Mouse (Mus musculus) kidney, embryonic 15.5 days (tissue): ENCODE data around the gene Rpl39l. TPM values are rescaled to one million over a fixed set of nuclear protein-coding genes. Genes with fewer than 3 reads are reported as not detected.
A peak's percentile ranks its signal among the peaks of the same experiment; 100 is the strongest.
"Not testable (repeated sequence)": the region's sequence is repeated elsewhere in the genome, so short reads cannot be mapped to it uniquely, and the experiment has no call there.

Experiments
- ATAC-seq: fragments of 200-750 bp; cut with Nextera tagmentation; replicated peaks from 2 replicates; pipeline ENCODE4 v1.8.0; 2017; ENCODE audit warnings: moderate TSS enrichment; ENCODE audit not compliant: low FRiP score
- H3K27ac ChIP-seq: fragments of 300-500 bp; sonication (generic); 2 replicates; pipeline ENCODE4 v1.5.1; 2015; ENCODE audit warnings: mild to moderate bottlenecking, inconsistent platforms
- H3K27me3 ChIP-seq: fragments of 300-500 bp; sonication (generic); 2 replicates; pipeline ENCODE4 v1.6.1; 2015; ENCODE audit warnings: inconsistent platforms
- H3K36me3 ChIP-seq: fragments of 300-500 bp; sonication (generic); 2 replicates; pipeline ENCODE4 v1.6.1; 2015; ENCODE audit warnings: inconsistent platforms
- H3K4me1 ChIP-seq: fragments of 300-500 bp; sonication (generic); 2 replicates; pipeline ENCODE4 v1.6.1; 2015; ENCODE audit warnings: inconsistent platforms
- H3K4me2 ChIP-seq: fragments of 300-500 bp; sonication (generic); 2 replicates; pipeline ENCODE4 v1.6.1; 2015; ENCODE audit warnings: moderate library complexity, mild to moderate bottlenecking, inconsistent platforms
- H3K4me3 ChIP-seq: fragments of 300-500 bp; sonication (generic); replicated peaks from 2 replicates; pipeline ENCODE4 v1.5.1; 2015; ENCODE audit warnings: mild to moderate bottlenecking, inconsistent platforms
- H3K9ac ChIP-seq: fragments of 300-500 bp; sonication (generic); 2 replicates; pipeline ENCODE4 v1.6.1; 2015; ENCODE audit warnings: mild to moderate bottlenecking, inconsistent platforms
- H3K9me3 ChIP-seq: fragments of 300-500 bp; sonication (generic); replicated peaks from 2 replicates; pipeline ENCODE4 v1.6.1; 2016; ENCODE audit warnings: inconsistent platforms
- WGBS: fragments of 180-500 bp; shearing (Covaris S2); methylation state at CpG from one replicate; pipeline ENCODE4 v1.1.7; 2015; ENCODE audit warnings: mixed read lengths; 5-methylcytosine and 5-hydroxymethylcytosine counted together
- polyA plus RNA-seq: library from polyadenylated mRNA; unstranded; fragments of >200 nt; fragmentation: Nextera tagmentation; extraction: Ambion mirVana; gene quantifications from 2 replicates; pipeline ENCODE4 v1.2.1, GENCODE M21; 2015

The Rpl39l gene
- 0.31 and 1.6 TPM in 2 replicates for polyA plus RNA-seq

GRCm38 (mm10) chr16:10170005-10170404, at the start of gene Rpl39l:
Gene Rpl39l, plus strand, starts transcription at chr16:10170226.
- H3K27ac ChIP-seq, result no peak within 1 kb of the TSS
- 89% methylated on average over 22 of the region's 22 CpGs for WGBS
- H3K9ac ChIP-seq, result no peak within 1 kb of the TSS

GRCm38 (mm10) chr16:10127586-10127985, 42.4 kb upstream of the Rpl39l start:
- Histone ChIP-seq H3K4me2 (no peak overlapping the region), H3K27me3 (no peaks in the 10 kb centered on the region), H3K27ac (no peak overlapping the region), H3K9me3 (no peaks in the 10 kb centered on the region; the same call in 1 of the 2 replicates), H3K9ac (no peak overlapping the region), H3K4me1 (no peaks in the 10 kb centered on the region), H3K36me3 (no peaks in the 10 kb centered on the region), H3K4me3 (no peak overlapping the region)
- ATAC-seq, result no peak
- WGBS, result 86% methylated on average over 1 of the region's 1 CpGs

More at GRCm38 (mm10) chr16:10170005-10170404, at the start of gene Rpl39l:
- Histone ChIP-seq H3K27me3 (no peaks in the 10 kb centered on the region), H3K4me2 (no peak within 1 kb of the TSS), H3K9me3 (no peaks in the 10 kb centered on the region), H3K4me1 (no peaks in the 10 kb centered on the region), H3K4me3 (no peak within 1 kb of the TSS), H3K36me3 (no peaks in the 10 kb centered on the region)
- ATAC-seq, result no peak

GRCm38 (mm10) chr16:10129052-10129911, 40.7 kb upstream of the Rpl39l start:
- no peak for ATAC-seq
- Histone ChIP-seq H3K4me1 (no peaks in the 10 kb centered on the region), H3K9me3 (no peaks in the 10 kb centered on the region), H3K9ac (no peak overlapping the region), H3K27ac (no peak overlapping the region), H3K36me3 (no peaks in the 10 kb centered on the region), H3K27me3 (no peaks in the 10 kb centered on the region), H3K4me3 (no peak overlapping the region), H3K4me2 (no peak overlapping the region)
- 75% methylated on average over 2 of the region's 2 CpGs for WGBS

GRCm38 (mm10) chr16:10143166-10143565, 26.9 kb upstream of the Rpl39l start:
- Histone ChIP-seq H3K4me1 (no peaks in the 10 kb centered on the region), H3K9ac (no peak overlapping the region), H3K27ac (no peak overlapping the region), H3K9me3 (no peaks in the 10 kb centered on the region; the same call in 1 of the 2 replicates), H3K36me3 (no peaks in the 10 kb centered on the region), H3K27me3 (no peaks in the 10 kb centered on the region), H3K4me3 (no peak overlapping the region), H3K4me2 (no peak overlapping the region)
- ATAC-seq, result no peak
- 44% methylated on average over 2 of the region's 2 CpGs for WGBS

- Histone ChIP-seq H3K4me2 (no peak overlapping the region), H3K27me3 (no peaks in the 10 kb centered on the region), H3K4me3 (no peak overlapping the region), H3K9ac (no peak overlapping the region), H3K27ac (no peak overlapping the region), H3K36me3 (no peaks in the 10 kb centered on the region), H3K4me1 (no peaks in the 10 kb centered on the region), H3K9me3 (no peaks in the 10 kb centered on the region)
- ATAC-seq, result no peak
- 96% methylated on average over 5 of the region's 5 CpGs for WGBS
Measured at GRCm38 (mm10) chr16:10147401-10147800, 22.6 kb upstream of the Rpl39l start.

GRCm38 (mm10) chr16:10169123-10169905, 712 bp upstream of the Rpl39l start:
- Histone ChIP-seq H3K9me3 (no peaks in the 10 kb centered on the region), H3K27ac (no peak overlapping the region), H3K4me2 (no peak overlapping the region), H3K36me3 (no peaks in the 10 kb centered on the region), H3K4me3 (no peak overlapping the region), H3K9ac (no peak overlapping the region), H3K4me1 (no peaks in the 10 kb centered on the region), H3K27me3 (no peaks in the 10 kb centered on the region)
- no peak for ATAC-seq
- WGBS, result 89% methylated on average over 8 of the region's 8 CpGs

GRCm38 (mm10) chr16:10171276-10171675, 1.2 kb downstream of the Rpl39l start:
- Histone ChIP-seq H3K27me3 (no peaks in the 10 kb centered on the region), H3K9ac (no peak overlapping the region), H3K4me2 (no peak overlapping the region), H3K9me3 (no peaks in the 10 kb centered on the region), H3K36me3 (no peaks in the 10 kb centered on the region), H3K4me3 (no peak overlapping the region), H3K4me1 (no peaks in the 10 kb centered on the region), H3K27ac (no peak overlapping the region)
- WGBS, result 92% methylated on average over 4 of the region's 4 CpGs
- no peak for ATAC-seq

- ATAC-seq, result no peak
- WGBS, result 95% methylated on average over 3 of the region's 3 CpGs
- Histone ChIP-seq H3K36me3 (no peaks in the 10 kb centered on the region), H3K27ac (no peak overlapping the region), H3K4me2 (no peak overlapping the region), H3K4me3 (no peak overlapping the region), H3K9ac (no peak overlapping the region), H3K9me3 (no peaks in the 10 kb centered on the region), H3K4me1 (no peaks in the 10 kb centered on the region), H3K27me3 (no peaks in the 10 kb centered on the region)
Measured at GRCm38 (mm10) chr16:10172179-10172820, 2.3 kb downstream of the Rpl39l start.

- not testable (repeated sequence) for ATAC-seq, H3K36me3 ChIP-seq, H3K27me3 ChIP-seq, H3K4me3 ChIP-seq, H3K9ac ChIP-seq, H3K4me2 ChIP-seq, H3K4me1 ChIP-seq, H3K27ac ChIP-seq
- 95% methylated on average over 10 of the region's 10 CpGs for WGBS
- H3K9me3 ChIP-seq, result peaks cover 48% of the 10 kb centered on the region
Measured at GRCm38 (mm10) chr16:10187461-10187860, 17.4 kb downstream of the Rpl39l start.

- Histone ChIP-seq H3K27ac (no peak within 1 kb of the TSS), H3K27me3 (0 out of 2 replicates have a peak, but pooled peaks cover 5% of the 10 kb centered on the region), H3K9ac (peak within 1 kb of the TSS; percentile 48), H3K4me3 (peak within 1 kb of the TSS; percentile 56), H3K36me3 (no peaks in the 10 kb centered on the region), H3K9me3 (peaks cover 3% of the 10 kb centered on the region; the same call in 1 of the 2 replicates), H3K4me2 (peak within 1 kb of the TSS; percentile 91), H3K4me1 (peaks cover 9% of the 10 kb centered on the region)
- ATAC-seq, result peak; percentile 100
- WGBS, result under 1% methylated on average over 63 of the region's 63 CpGs
Measured at GRCm38 (mm10) chr16:10192679-10193506, 22.9 kb downstream of the Rpl39l start, which contains the start of gene Atf7ip2. Gene Atf7ip2, plus strand, starts transcription at chr16:10192712.

- H3K4me1 ChIP-seq, result no peaks in the 10 kb centered on the region
- H3K4me3 ChIP-seq, result no peak overlapping the region
- no peak overlapping the region for H3K9ac ChIP-seq
- no peaks in the 10 kb centered on the region for H3K27me3 ChIP-seq
- WGBS, result 83% methylated on average over 1 of the region's 1 CpGs
- no peak overlapping the region for H3K27ac ChIP-seq
- no peaks in the 10 kb centered on the region for H3K36me3 ChIP-seq
- no peak for ATAC-seq
- H3K9me3 ChIP-seq, result no peaks in the 10 kb centered on the region
- no peak overlapping the region for H3K4me2 ChIP-seq
Measured at GRCm38 (mm10) chr16:10208777-10209176, 38.8 kb downstream of the Rpl39l start.
